Comparison of ENCODE assay signal across 27 mouse cellular contexts in the genomic region with DNA sequence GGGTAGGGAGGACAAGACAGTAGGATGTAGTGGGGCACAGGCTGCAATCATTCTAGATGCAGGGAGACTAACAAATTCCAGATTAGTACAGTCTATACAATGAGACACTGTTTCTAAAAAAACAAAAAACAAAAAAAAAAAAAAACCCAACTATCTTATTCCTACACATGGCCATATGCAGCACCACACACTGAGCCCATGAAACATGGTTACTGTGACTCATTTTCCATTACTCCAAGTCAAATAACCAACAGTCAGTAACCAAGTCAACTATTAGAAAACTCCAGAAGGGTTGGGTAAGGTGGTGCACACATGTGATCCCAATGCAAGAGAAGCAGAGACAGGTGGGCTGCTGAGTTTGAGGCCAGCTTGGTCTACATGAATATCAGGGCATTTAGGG. TPM values are rescaled to one million over a fixed set of nuclear protein-coding genes. Genes with fewer than 3 reads are reported as not detected.
DNase-seq lines count a peak whose midpoint lies in the region; ATAC-seq and TF ChIP-seq lines count a peak whose summit lies in the region.
"Had no signal": no experiment of that assay in that cellular context is flagged by ENCODE, and none has a peak within 500 bp of the region (broad histone marks: within the 10 kb centered on the region; RNA-seq: fewer than 3 reads in every experiment).

No protein-coding gene starts in this region.

- H3K4me3 ChIP-seq in heart, embryonic 11.5 days (ENCODE audit: low read depth, low read length) = no peak overlapping the region
- H3K4me3 ChIP-seq in CH12.LX (replicated peaks in 1 of 3; ENCODE audit: low read depth in 2 of 3, low read length in 2 of 3, poor library complexity in 1 of 3) = no peak overlapping the region
- H3K4me3 ChIP-seq in liver, embryonic 12.5 days = no peak overlapping the region
- H3K4me3 ChIP-seq in macrophage (ENCODE audit: inconsistent target) = no peak overlapping the region
- H3K4me3 ChIP-seq: embryonic facial prominence, embryonic 10.5 days; heart, embryonic 15.5 days; hindbrain, embryonic 15.5 days; limb, embryonic 10.5 days; midbrain, embryonic 15.5 days; neural tube, embryonic 13.5 days had no signal

- dilution Hi-C loops in CH12.LX (cut with MboI; ENCODE audit: extremely low pct_ligation_motif_present, extremely low pct_unique_long_range_greater_than_20kb, low sequenced_read_pairs) = no loop called here

- intact Hi-C loops in heart, postnatal 36 days (cut with DNase I) = no loop called here

- no peak for TF ChIP-seq POLR2A in CH12.LX (IDR thresholded peaks at IDR 0.05; ENCODE audit: low read depth, low read length)

- TF ChIP-seq RAD21 in CH12.LX (IDR thresholded peaks at IDR 0.05; ENCODE audit: low read depth, low read length) = no peak

- H3K9ac ChIP-seq in heart, embryonic 11.5 days (ENCODE audit: low read depth, low read length) = no peak overlapping the region
- no peak overlapping the region for H3K9ac ChIP-seq in CH12.LX (ENCODE audit: insufficient read depth, low read depth)
- H3K9ac ChIP-seq in liver, embryonic 12.5 days = peak overlapping the region; percentile 53; the same call in 1 of the 2 replicates
- H3K9ac ChIP-seq: forebrain, postnatal 0 days; heart, embryonic 15.5 days; hindbrain, embryonic 15.5 days; midbrain, embryonic 15.5 days; neural tube, embryonic 13.5 days had no signal

- H3K9me3 ChIP-seq in heart, embryonic 11.5 days (replicated peaks; ENCODE audit: control insufficient read depth, low read length) = no peaks in the 10 kb centered on the region
- no peaks in the 10 kb centered on the region for H3K9me3 ChIP-seq in CH12.LX (replicated peaks; ENCODE audit: low read length)
- no peaks in the 10 kb centered on the region for H3K9me3 ChIP-seq in liver, embryonic 12.5 days (replicated peaks)
- H3K9me3 ChIP-seq: embryonic facial prominence, embryonic 10.5 days; heart, embryonic 15.5 days; hindbrain, embryonic 15.5 days; limb, embryonic 10.5 days; midbrain, embryonic 15.5 days; neural tube, embryonic 13.5 days had no signal

- peaks cover 18% of the 10 kb centered on the region for H3K4me1 ChIP-seq in heart, embryonic 11.5 days (ENCODE audit: control insufficient read depth, insufficient read depth, low read length)
- H3K4me1 ChIP-seq in CH12.LX (ENCODE audit: control insufficient read depth in 1 of 2, insufficient read depth in 2 of 2) = peaks cover 10 to 72% of the 10 kb centered on the region in 2 experiments
- H3K4me1 ChIP-seq in liver, embryonic 12.5 days = peaks cover 77% of the 10 kb centered on the region

- H3K27me3 ChIP-seq in heart, embryonic 11.5 days (ENCODE audit: control insufficient read depth, insufficient read depth, low read length) = no peaks in the 10 kb centered on the region
- no peaks in the 10 kb centered on the region for H3K27me3 ChIP-seq in CH12.LX (replicated peaks)
- no peaks in the 10 kb centered on the region for H3K27me3 ChIP-seq in liver, embryonic 12.5 days (replicated peaks)
- H3K27me3 ChIP-seq: heart, embryonic 15.5 days; hindbrain, embryonic 15.5 days; midbrain, embryonic 15.5 days; neural tube, embryonic 13.5 days had no signal

- H3K79me2 ChIP-seq in CH12.LX (replicated peaks; ENCODE audit: control insufficient read depth, extremely low read depth, insufficient read depth, poor library complexity, severe bottlenecking) (peaks cover 87% of the 10 kb centered on the region), macrophage (ENCODE audit: inconsistent target) (peaks cover 99% of the 10 kb centered on the region)

- H3K4me2 ChIP-seq in heart, embryonic 11.5 days = peak overlapping the region; percentile 1; the same call in 1 of the 2 replicates
- no peak overlapping the region for H3K4me2 ChIP-seq in CH12.LX (ENCODE audit: insufficient read depth, low read depth, poor library complexity, severe bottlenecking)
- H3K4me2 ChIP-seq in liver, embryonic 12.5 days = peak overlapping the region; percentile 43
- H3K4me2 ChIP-seq: heart, embryonic 15.5 days; hindbrain, embryonic 15.5 days; midbrain, embryonic 15.5 days; neural tube, embryonic 13.5 days had no signal

- DNase-seq in heart, postnatal 36 days = no peak
- DNase-seq in CH12.LX (ENCODE audit: extremely low read depth) = peak; percentile 49
- DNase-seq in urinary bladder, postnatal 25 days (ENCODE audit: low spot score) = no peak
- DNase-seq in adrenal gland, postnatal 14 days = no peak
- no peak for DNase-seq in gastrocnemius, adult 8-10 months (ENCODE audit: low spot score in 2 of 2)
- DNase-seq: adrenal gland, adult 8-10 months; B cell, adult 2 months; cerebellum, adult 11 months; cerebellum, postnatal 10 days; forebrain, postnatal 0 days; kidney, adult 2 months; right cerebral cortex, adult 18-20 months; right cerebral cortex, postnatal 4 days; thymus, adult 2 months had no signal

- peaks cover 2% of the 10 kb centered on the region; the same call in 1 of the 2 replicates for H3K36me3 ChIP-seq in heart, embryonic 11.5 days (ENCODE audit: control insufficient read depth, insufficient read depth, low read length)
- H3K36me3 ChIP-seq in CH12.LX (replicated peaks in 1 of 2; ENCODE audit: control insufficient read depth in 1 of 2, insufficient read depth in 1 of 2, low read length in 1 of 2) = peaks cover 6 to 39% of the 10 kb centered on the region in 2 experiments
- peaks cover 37% of the 10 kb centered on the region for H3K36me3 ChIP-seq in liver, embryonic 12.5 days
- H3K36me3 ChIP-seq in macrophage (ENCODE audit: inconsistent target) = no peaks in the 10 kb centered on the region
- H3K36me3 ChIP-seq: heart, embryonic 15.5 days; hindbrain, embryonic 15.5 days; midbrain, embryonic 15.5 days had no signal

- TF ChIP-seq CTCF in CH12.LX (conservative IDR thresholded peaks at IDR 0.05 in 1 of 2, IDR thresholded peaks at IDR 0.05 in 1 of 2; ENCODE audit: low read depth in 2 of 2, low read length in 2 of 2) = no peak

- in situ Hi-C loops in CH12.LX (cut with MboI; ENCODE audit: low pct_ligation_motif_present, low pct_unique_long_range_greater_than_20kb, low sequenced_read_pairs) = no loop called here

- no peak for ATAC-seq in heart, embryonic 11.5 days (replicated peaks; ENCODE audit: insufficient number of reproducible peaks, low FRiP score, low TSS enrichment)
- peak; percentile 30; the same call in 1 of the 2 replicates for ATAC-seq in liver, embryonic 12.5 days
- ATAC-seq: activated CD4-positive, CD25-positive, alpha-beta regulatory T cell, adult 4 months; forebrain, postnatal 0 days; lung, postnatal 0 days; midbrain, embryonic 15.5 days had no signal

- TF ChIP-seq EP300 in CH12.LX (IDR thresholded peaks at IDR 0.05; ENCODE audit: low read length) = 0 out of 2 replicates have a peak, but pooled peaks have one; percentile 13

- no peak overlapping the region for H3K27ac ChIP-seq in heart, embryonic 11.5 days (ENCODE audit: low read depth, low read length)
- H3K27ac ChIP-seq in CH12.LX (ENCODE audit: insufficient read depth, low read depth) = no peak overlapping the region
- peak overlapping the region; percentile 69 for H3K27ac ChIP-seq in liver, embryonic 12.5 days
- peak overlapping the region; percentile 99 for H3K27ac ChIP-seq in macrophage
- H3K27ac ChIP-seq: embryonic facial prominence, embryonic 10.5 days; heart, embryonic 15.5 days; hindbrain, embryonic 15.5 days; kidney, postnatal 0 days; limb, embryonic 10.5 days; midbrain, embryonic 15.5 days; neural tube, embryonic 13.5 days; stomach, postnatal 0 days had no signal

TF ChIP-seq in CH12.LX, 34 proteins besides CTCF, POLR2A, EP300 and RAD21:
- TF ChIP-seq ZNF384 (IDR thresholded peaks at IDR 0.05; ENCODE audit: low read depth, low read length) = peak; percentile 56
- TF ChIP-seq MAFK (IDR thresholded peaks at IDR 0.05; ENCODE audit: insufficient replicate concordance, low read length) = no peak

RNA-seq across cellular contexts. Expression of a gene that starts 5.0 kb away (rescaled TPM):
- polyA plus RNA-seq in heart, embryonic 11.5 days (2014; fragmentation: Nextera tagmentation; extraction: Ambion mirVana) = 186 and 228 TPM in 2 replicates
- 100 to 1,000 TPM; 139 to 149 TPM for total RNA-seq in heart, postnatal 36 days (2021)
- 140 and 174 TPM in 2 replicates for total RNA-seq in CH12.LX (2012; rRNA removed)
- total RNA-seq in CH12.LX (2014; rRNA removed) = 284 and 303 TPM in 2 replicates
- polyA plus RNA-seq in CH12.LX (2012; ENCODE audit: insufficient read length, low read depth) = 219 and 256 TPM in 2 replicates
- 133 and 135 TPM in 2 replicates for polyA plus RNA-seq in liver, embryonic 12.5 days (2016; fragmentation: Nextera tagmentation; extraction: Ambion mirVana)
- total RNA-seq in macrophage (2018; cell fraction: chromatin; rRNA removed) = 100 to 1,000 TPM; 168 to 617 (median 424) TPM
- total RNA-seq in macrophage (2018; cell fraction: cytosol; rRNA removed) = 100 to 1,000 TPM; 257 to 670 (median 437) TPM
- total RNA-seq in macrophage (2018; cell fraction: nucleus; rRNA removed) = 100 to 1,000 TPM; 263 to 585 (median 427) TPM
- 342 to 483 TPM (median 367 TPM) in 3 replicates for polyA plus RNA-seq in macrophage (2018)
- total RNA-seq in adrenal gland, postnatal 14 days (2021) = 236 and 237 TPM in 2 replicates
- total RNA-seq in gastrocnemius, adult 8-10 months (2022) = 100 to 1,000 TPM; 106 to 149 (median 123) TPM

RNA-seq across cellular contexts. Expression of a gene that starts 55.1 kb away (rescaled TPM):
- polyA plus RNA-seq in heart, embryonic 11.5 days (2014; fragmentation: Nextera tagmentation; extraction: Ambion mirVana) = 15.0 and 16.9 TPM in 2 replicates
- total RNA-seq in heart, postnatal 36 days (2021) = 10 to 100 TPM; 18.7 to 18.9 TPM
- 12.3 and 12.6 TPM in 2 replicates for total RNA-seq in CH12.LX (2012; rRNA removed)
- total RNA-seq in CH12.LX (2014; rRNA removed) = 20.3 and 23.3 TPM in 2 replicates
- polyA plus RNA-seq in CH12.LX (2012; ENCODE audit: insufficient read length, low read depth) = 15.5 and 15.6 TPM in 2 replicates
- 10.0 TPM in 2 replicates for polyA plus RNA-seq in liver, embryonic 12.5 days (2016; fragmentation: Nextera tagmentation; extraction: Ambion mirVana)
- total RNA-seq in macrophage (2018; cell fraction: chromatin; rRNA removed) = 100 to 1,000 TPM in 1 of 26 experiments, 10 to 100 TPM in 24, 1 to 10 TPM in 1; 8.1 to 167 (median 27.5) TPM
- 10 to 100 TPM in 17 of 26 experiments, 1 to 10 TPM in 9; 8.7 to 14.5 (median 11.3) TPM for total RNA-seq in macrophage (2018; cell fraction: cytosol; rRNA removed)
- total RNA-seq in macrophage (2018; cell fraction: nucleus; rRNA removed) = 100 to 1,000 TPM in 1 of 26 experiments, 10 to 100 TPM in 23, 1 to 10 TPM in 2; 9.3 to 112 (median 19.0) TPM
- 7.0 to 14.6 TPM (median 11.6 TPM) in 3 replicates for polyA plus RNA-seq in macrophage (2018)
- total RNA-seq in adrenal gland, postnatal 14 days (2021) = 28.9 and 32.7 TPM in 2 replicates
- total RNA-seq in gastrocnemius, adult 8-10 months (2022) = 10 to 100 TPM; 11.7 to 15.0 (median 14.1) TPM

Comparison
In these comparisons a context has a peak if more than half of its experiments do, and no peak if none do; other contexts are left out.
1. H3K27ac ChIP-seq: peak in liver, embryonic 12.5 days (single experiment) and macrophage (single experiment); none in heart, embryonic 11.5 days (single experiment) and CH12.LX (single experiment).